ENCODE assay signal across 22 mouse cellular contexts in the genomic region with DNA sequence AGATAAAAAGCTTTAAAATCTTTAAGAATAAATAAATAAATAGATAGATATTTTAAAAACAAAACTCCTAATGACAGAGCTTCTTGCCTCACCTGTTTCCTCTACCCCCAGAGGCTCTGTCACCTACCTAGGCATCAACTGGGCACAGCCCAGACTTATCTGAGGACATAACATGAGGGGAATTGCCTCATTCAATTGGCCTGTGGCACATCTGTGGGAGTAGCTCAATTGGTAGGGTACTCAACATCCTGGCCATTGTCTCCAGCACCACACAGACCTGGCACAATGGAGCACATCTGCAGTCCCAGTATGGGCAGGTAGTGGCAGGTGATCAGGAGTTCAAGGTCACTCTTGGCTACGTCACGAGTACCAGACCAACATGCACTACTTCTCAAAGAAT.
"Had no signal": no experiment of that assay in that cellular context is flagged by ENCODE, and none has a peak within 500 bp of the region (broad histone marks: within the 10 kb centered on the region; RNA-seq: fewer than 3 reads in every experiment).

No protein-coding gene starts in this region.

- H3K27ac ChIP-seq: limb, embryonic 12.5 days; limb, embryonic 15.5 days; liver, embryonic 14.5 days; lung, embryonic 15.5 days; midbrain, embryonic 12.5 days; midbrain, embryonic 15.5 days; neural tube, embryonic 12.5 days; neural tube, embryonic 15.5 days had no signal

- H3K4me3 ChIP-seq: limb, embryonic 12.5 days; limb, embryonic 15.5 days; lung, embryonic 15.5 days; midbrain, embryonic 12.5 days; midbrain, embryonic 15.5 days; neural tube, embryonic 12.5 days; neural tube, embryonic 15.5 days; stomach, embryonic 15.5 days had no signal

- DNase-seq: kidney, adult 18-20 months; kidney, postnatal 14 days; kidney, postnatal 4 days; left cerebral cortex, postnatal 4 days; lung, postnatal 10 days; lung, postnatal 36 days; right cerebral cortex, adult 18-20 months; right cerebral cortex, postnatal 14 days; right cerebral cortex, postnatal 4 days; spleen, adult 18-20 months; thymus, adult 2 months; thymus, postnatal 25 days had no signal

- ATAC-seq: inflammation-experienced regulatory T-cells, adult 6 months; midbrain, embryonic 15.5 days had no signal

- H3K36me3 ChIP-seq: limb, embryonic 12.5 days; limb, embryonic 15.5 days; lung, embryonic 15.5 days; midbrain, embryonic 12.5 days; midbrain, embryonic 15.5 days; neural tube, embryonic 12.5 days; neural tube, embryonic 15.5 days; stomach, embryonic 15.5 days had no signal

- H3K27me3 ChIP-seq: lung, embryonic 15.5 days; stomach, embryonic 15.5 days had no signal

- H3K4me2 ChIP-seq: limb, embryonic 12.5 days; limb, embryonic 15.5 days; lung, embryonic 15.5 days; midbrain, embryonic 12.5 days; midbrain, embryonic 15.5 days; neural tube, embryonic 12.5 days; neural tube, embryonic 15.5 days; stomach, embryonic 15.5 days had no signal

- H3K9me3 ChIP-seq: limb, embryonic 12.5 days; limb, embryonic 15.5 days; lung, embryonic 15.5 days; midbrain, embryonic 12.5 days; midbrain, embryonic 15.5 days; neural tube, embryonic 12.5 days; neural tube, embryonic 15.5 days; stomach, embryonic 15.5 days had no signal

- H3K9ac ChIP-seq: limb, embryonic 12.5 days; limb, embryonic 15.5 days; liver, embryonic 14.5 days; lung, embryonic 15.5 days; midbrain, embryonic 12.5 days; midbrain, embryonic 15.5 days; neural tube, embryonic 12.5 days; neural tube, embryonic 15.5 days; stomach, embryonic 15.5 days had no signal
